Mouse (Mus musculus) forebrain, embryonic 14.5 days (tissue): ENCODE data around the gene Scfd1. TPM values are rescaled to one million over a fixed set of nuclear protein-coding genes. Genes with fewer than 3 reads are reported as not detected.

Source experiments
- ATAC-seq: fragments of 200-750 bp; cut with Nextera tagmentation; 2 replicates; pipeline ENCODE4 v1.8.0; 2017; ENCODE audit warnings: mild to moderate bottlenecking, moderate library complexity
- DNase-seq: peaks from one replicate; pipeline ENCODE4 v3.0.0-alpha.2; 2015; ENCODE audit warnings: low spot score
- H3K27ac ChIP-seq: fragments of 300-500 bp; sonication (generic); 2 replicates; pipeline ENCODE4 v1.5.1; 2014; ENCODE audit warnings: low read depth, mild to moderate bottlenecking, control low read depth, low read length, moderate library complexity
- H3K27me3 ChIP-seq: fragments of 300-500 bp; sonication (generic); replicated peaks from 2 replicates; pipeline ENCODE4 v1.6.1; 2014; ENCODE audit warnings: low read length, control low read depth, mixed read lengths; ENCODE audit not compliant: control insufficient read depth, insufficient read depth
- H3K36me3 ChIP-seq: fragments of 300-500 bp; sonication (generic); 2 replicates; pipeline ENCODE4 v1.6.1; 2014; ENCODE audit warnings: low read length, control low read depth; ENCODE audit not compliant: control insufficient read depth, insufficient read depth
- H3K4me1 ChIP-seq: fragments of 300-500 bp; sonication (generic); 2 replicates; pipeline ENCODE4 v1.6.1; 2014; ENCODE audit warnings: antibody characterized with exemption, low read length, control low read depth; ENCODE audit not compliant: control insufficient read depth, insufficient read depth
- H3K4me2 ChIP-seq: fragments of 300-500 bp; sonication (generic); 2 replicates; pipeline ENCODE4 v1.6.1; 2014; ENCODE audit warnings: mild to moderate bottlenecking, control low read depth, low read length
- H3K4me3 ChIP-seq: fragments of 300-500 bp; sonication (generic); 2 replicates; pipeline ENCODE4 v1.5.1; 2014; ENCODE audit warnings: low read depth, low read length, control low read depth
- H3K9ac ChIP-seq: fragments of 300-500 bp; sonication (generic); 2 replicates; pipeline ENCODE4 v1.6.1; 2014; ENCODE audit warnings: mild to moderate bottlenecking, low read length, control low read depth, moderate library complexity
- H3K9me3 ChIP-seq: fragments of 300-500 bp; sonication (generic); replicated peaks from 2 replicates; pipeline ENCODE4 v1.6.1; 2016; ENCODE audit warnings: low read length, control low read depth, mixed read lengths; ENCODE audit not compliant: control insufficient read depth
- WGBS: fragments of 180-500 bp; shearing (Covaris S2); extraction: QIAGEN DNeasy Blood & Tissue Kit; methylation state at CpG from one replicate; pipeline ENCODE4 v1.1.7; 2014; 5-methylcytosine and 5-hydroxymethylcytosine counted together
- polyA plus RNA-seq: library from polyadenylated mRNA; unstranded; fragments of >200 nt; fragmentation: Nextera tagmentation; extraction: Ambion mirVana; gene quantifications from 2 replicates; pipeline ENCODE4 v1.2.1, GENCODE M21; 2014

Scfd1 gene
- polyA plus RNA-seq, 1 experiment from 2014 or later: 68.3 TPM

DNA sequence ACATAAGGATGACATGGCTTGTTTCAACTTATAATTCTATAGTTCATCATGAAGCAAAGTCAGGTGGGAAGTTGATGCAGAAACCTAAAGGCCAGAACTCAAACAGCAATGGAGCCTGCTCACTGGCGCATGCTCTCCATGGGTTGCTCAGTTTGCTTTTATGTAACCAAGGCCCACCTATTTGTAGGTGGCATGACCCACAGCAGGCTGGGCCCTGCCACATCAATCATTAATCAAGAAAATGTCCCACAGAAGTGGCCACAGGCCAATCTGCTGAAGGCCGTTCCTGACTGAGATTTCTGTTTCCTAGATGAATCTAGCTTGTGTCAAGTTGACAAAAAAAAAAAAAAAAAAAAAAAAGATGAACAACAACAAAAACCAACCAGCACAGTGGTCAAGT is 103.9 kb downstream of the Scfd1 start:
- no peak overlapping the region for H3K9ac ChIP-seq
- H3K36me3 ChIP-seq: no peaks in the 10 kb centered on the region
- H3K27me3 ChIP-seq: no peaks in the 10 kb centered on the region
- H3K9me3 ChIP-seq: no peaks in the 10 kb centered on the region
- H3K27ac ChIP-seq: no peak overlapping the region
- H3K4me2 ChIP-seq: no peak overlapping the region
- WGBS: 93% methylated on average over 2 of the region's 2 CpGs
- no peak for DNase-seq
- H3K4me1 ChIP-seq: no peaks in the 10 kb centered on the region
- H3K4me3 ChIP-seq: no peak overlapping the region
- no peak for ATAC-seq

DNA sequence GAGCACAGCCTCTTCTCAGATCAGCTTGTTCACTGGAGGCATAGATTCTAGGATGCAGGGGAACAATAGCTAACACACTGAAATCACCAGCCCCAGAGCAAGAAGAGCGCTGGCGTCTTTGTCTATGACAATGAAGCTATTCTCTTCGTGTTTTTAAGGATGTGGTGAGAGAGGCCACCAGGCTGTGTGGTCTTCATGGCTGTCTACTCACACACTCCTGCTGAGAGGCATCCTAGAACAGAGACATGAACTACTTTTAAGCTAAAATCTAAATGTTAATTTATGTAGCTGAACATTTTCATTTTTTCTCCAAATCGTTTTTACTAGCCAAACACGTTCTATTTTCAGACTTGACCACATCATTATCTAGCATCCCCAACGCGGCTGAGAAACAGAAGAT is 114.7 kb downstream of the Scfd1 start:
- Histone ChIP-seq H3K4me3 (no peak overlapping the region), H3K9ac (no peak overlapping the region), H3K27ac (no peak overlapping the region), H3K4me1 (no peaks in the 10 kb centered on the region), H3K36me3 (no peaks in the 10 kb centered on the region), H3K9me3 (no peaks in the 10 kb centered on the region), H3K27me3 (no peaks in the 10 kb centered on the region), H3K4me2 (no peak overlapping the region)
- ATAC-seq (no peak), DNase-seq (no peak)
- WGBS: 84% methylated on average over 7 of the region's 7 CpGs

DNA sequence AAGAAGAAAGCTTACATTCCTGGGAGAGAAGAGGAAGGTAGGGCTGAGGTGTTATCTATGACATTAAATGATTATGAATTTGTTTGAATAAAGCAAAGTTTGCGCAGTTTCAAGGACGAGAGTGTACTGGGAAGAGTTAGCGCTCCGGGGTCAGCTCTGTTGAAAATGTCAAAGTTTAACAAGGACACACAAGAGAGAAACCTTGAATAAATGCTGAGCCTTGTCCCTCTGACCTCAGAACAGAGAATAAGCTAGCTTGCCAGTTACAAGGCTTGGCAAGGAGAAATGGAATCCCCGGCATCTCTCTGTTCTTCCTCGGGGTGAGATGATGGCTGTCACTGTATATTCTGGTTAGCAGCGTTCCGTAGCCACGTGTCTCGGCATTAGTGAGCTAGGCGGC is 116.2 kb downstream of the Scfd1 start:
- Histone ChIP-seq H3K27ac (no peak overlapping the region), H3K36me3 (no peaks in the 10 kb centered on the region), H3K27me3 (no peaks in the 10 kb centered on the region), H3K4me1 (no peaks in the 10 kb centered on the region), H3K4me2 (no peak overlapping the region), H3K4me3 (no peak overlapping the region), H3K9me3 (no peaks in the 10 kb centered on the region), H3K9ac (no peak overlapping the region)
- ATAC-seq (no peak), DNase-seq (no peak)
- WGBS: 93% methylated on average over 11 of the region's 11 CpGs

DNA sequence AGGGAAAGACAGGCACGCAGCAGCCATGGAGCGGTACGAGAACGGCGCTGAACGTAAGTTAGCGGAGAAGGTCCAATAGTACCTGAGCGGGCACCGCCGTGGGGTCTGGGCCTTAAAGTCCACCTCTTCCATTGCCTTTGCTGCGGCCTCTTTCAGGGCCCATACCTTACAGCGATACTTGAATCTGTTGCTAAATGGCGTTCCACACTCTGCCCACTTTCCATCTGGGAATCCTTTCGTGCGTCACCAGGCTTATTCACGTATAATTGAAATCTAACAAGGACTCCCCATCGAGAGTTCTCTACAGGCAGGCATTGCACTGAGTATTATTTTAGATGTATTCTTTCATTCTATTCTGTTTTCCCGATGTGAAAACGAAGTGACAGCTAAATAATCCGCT is 117.3 kb downstream of the Scfd1 start:
- no peak for ATAC-seq
- Histone ChIP-seq H3K4me1 (no peaks in the 10 kb centered on the region), H3K9ac (no peak overlapping the region), H3K27me3 (no peaks in the 10 kb centered on the region), H3K27ac (no peak overlapping the region), H3K4me2 (no peak overlapping the region), H3K4me3 (no peak overlapping the region), H3K9me3 (no peaks in the 10 kb centered on the region), H3K36me3 (no peaks in the 10 kb centered on the region)
- 82% methylated on average over 20 of the region's 20 CpGs for WGBS
- DNase-seq: no peak

Other genes starting within 250 kb of the Scfd1 start
- 28.8 and 33.3 TPM in 2 replicates for gene G2e3, start 29.4 kb upstream of the Scfd1 start, polyA plus RNA-seq
- gene Coch, start 215.8 kb downstream of the Scfd1 start, polyA plus RNA-seq: 6.2 and 8.2 TPM in 2 replicates